Mouse (Mus musculus) erythroid progenitor cell, adult 5-6 weeks (primary cell): ENCODE measurements around the gene Celf2. TPM values are rescaled to one million over a fixed set of nuclear protein-coding genes. Genes with fewer than 3 reads are reported as not detected.

ENCODE experiments used
- ATAC-seq: replicated peaks from 2 replicates; pipeline ENCODE4 v1.8.0; 2016; ENCODE audit warnings: moderate number of reproducible peaks, mild to moderate bottlenecking, moderate TSS enrichment, inconsistent platforms; ENCODE audit not compliant: poor library complexity, low FRiP score, severe bottlenecking
- total RNA-seq, 2 experiments: library from RNA; stranded (forward) in 1 of 2; stranded (reverse) in 1 of 2; fragments of 150-400 nt in 1 of 2; fragments of 186-747, 209-891 nt in 1 of 2; gene quantifications; 2 replicates each; pipeline versions ENCODE4 v1.2.3 to v1.2.4; 2015 to 2017; ENCODE audit warnings: low replicate concordance in 2 of 2

The Celf2 gene
- total RNA-seq, 2 experiments from 2014 or later, result 12.0 to 24.7 TPM

DNA sequence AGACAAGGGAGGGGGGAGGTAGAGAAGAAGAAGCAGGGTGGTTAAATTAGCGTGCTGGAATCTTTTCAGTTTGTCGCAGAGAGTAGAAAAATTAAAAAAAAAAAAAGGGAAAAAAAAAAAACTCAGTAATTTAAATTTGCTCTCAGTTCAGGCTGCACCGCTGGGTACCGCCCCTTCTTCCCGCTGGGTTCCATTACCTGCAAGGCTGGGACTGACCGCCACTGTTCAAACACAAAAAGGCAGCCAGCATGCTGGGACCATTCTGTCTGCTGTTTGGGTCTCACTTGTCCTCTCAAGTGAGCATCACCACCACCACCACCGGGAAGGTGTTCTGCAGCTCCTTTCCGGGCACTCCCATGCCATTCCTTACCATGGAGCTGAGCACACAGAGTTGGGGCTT, 113.4 kb downstream of the Celf2 start:
- ATAC-seq, result no peak

DNA sequence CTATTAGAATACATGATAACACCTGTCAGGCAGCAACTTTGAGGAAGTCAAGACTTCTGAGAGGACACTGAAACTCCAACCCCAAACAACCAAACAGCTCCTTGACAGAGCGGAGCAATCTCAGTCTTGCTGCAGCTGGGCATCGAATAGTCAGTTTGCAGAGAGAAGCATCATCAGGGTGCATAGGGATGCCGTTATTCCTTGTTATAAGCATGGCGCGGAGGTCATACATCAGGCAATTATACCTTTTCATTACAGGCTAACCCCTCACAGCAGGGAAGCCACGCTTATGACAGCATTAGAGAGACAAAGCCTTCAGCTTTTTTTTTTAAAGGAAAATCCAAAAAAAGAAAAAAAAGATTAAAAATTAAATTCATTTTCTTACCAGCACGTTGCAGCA, 113.9 kb downstream of the Celf2 start:
- no peak for ATAC-seq

DNA sequence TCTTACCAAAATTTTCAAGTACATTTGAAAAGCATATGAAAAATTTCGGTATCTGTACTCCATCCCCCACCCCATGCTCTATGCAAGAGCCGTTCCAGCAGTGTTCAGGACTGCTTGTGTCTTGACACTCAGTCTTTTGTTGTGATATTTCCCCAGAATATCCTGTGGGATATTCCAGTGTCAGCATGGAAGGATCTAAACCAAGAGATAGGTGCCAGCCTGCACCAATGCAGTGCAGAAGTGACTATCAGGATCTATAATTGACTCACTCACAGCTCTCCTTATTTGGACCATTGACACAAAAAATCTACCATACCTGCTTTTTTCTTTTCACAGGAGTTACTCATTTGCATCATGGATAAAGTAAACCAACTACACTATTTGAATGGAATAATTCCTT, 116.9 kb downstream of the Celf2 start:
- ATAC-seq, result no peak

DNA sequence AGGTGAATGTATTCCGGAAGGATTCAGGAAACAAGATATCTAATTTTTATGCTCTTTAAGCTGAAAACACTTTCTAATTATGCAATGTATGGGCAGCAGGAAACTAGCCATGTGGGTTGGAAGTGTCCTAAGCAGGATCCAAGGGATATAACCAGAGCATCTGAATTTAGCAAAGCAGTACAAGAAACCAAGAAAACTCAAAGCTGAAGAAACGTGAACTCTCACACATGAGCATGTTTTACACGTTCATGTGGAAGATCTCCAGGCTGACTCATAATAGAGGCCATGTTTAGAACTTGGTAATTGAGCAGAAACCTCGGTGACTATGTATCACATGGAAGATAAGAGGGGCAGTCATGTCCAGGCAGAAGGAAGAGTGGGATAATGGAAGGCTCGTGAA, 120.1 kb downstream of the Celf2 start:
- no peak for ATAC-seq

DNA sequence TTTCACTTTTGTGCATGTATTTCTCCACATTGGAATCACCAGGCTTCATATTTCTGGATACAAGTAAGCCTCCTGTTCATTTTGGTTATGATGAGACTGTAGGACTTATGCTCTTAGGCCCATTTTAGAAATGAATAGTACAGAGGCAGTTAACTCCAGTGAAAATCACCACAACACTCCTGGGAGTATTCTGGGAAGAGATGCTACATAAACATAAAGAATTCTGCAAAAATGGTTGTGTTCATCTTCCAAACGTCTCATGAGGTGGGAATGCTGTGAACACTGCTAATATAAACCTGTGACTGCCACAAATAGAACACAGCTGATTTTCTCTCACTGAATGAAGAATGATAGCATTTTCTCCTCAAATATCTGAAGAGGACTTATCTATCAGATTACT, 130.6 kb downstream of the Celf2 start:
- no peak for ATAC-seq

DNA sequence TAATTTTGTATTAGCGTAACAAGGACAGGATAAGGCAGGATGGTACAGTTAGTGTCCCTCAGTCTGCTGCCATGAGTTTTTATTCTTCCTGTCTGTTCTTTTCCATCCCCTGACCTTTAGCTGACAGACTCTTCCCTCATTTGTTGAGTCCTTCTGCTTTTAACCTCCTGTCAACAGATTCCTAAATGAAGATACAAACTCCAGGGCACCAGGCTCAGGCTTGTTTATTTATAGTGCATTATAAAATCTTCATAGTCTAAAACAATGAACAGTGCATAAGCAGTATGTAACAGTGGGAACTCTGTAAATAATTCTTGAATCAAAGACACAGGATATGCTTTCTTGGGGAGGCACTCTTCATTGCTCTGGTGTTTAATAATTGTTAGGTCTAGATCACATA, 131.5 kb downstream of the Celf2 start:
- ATAC-seq, result no peak

DNA sequence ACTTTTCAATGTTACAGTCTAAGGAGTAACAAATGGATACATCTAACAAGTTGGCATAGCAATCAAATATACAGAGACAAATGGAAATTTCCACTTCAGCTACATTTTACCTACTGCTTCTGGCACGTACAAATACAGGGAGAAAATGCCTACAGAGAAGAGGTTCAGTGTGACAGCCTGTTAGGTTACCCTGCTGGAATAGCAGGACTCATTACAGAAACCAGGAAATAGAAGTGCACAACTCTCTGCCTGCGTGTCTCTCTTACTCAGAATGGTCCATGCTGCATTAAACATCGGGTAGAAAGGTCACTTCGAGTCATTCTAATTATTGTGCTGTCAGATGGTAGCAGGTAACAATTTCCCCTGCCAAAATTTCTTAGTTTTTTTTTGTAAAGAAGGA, 141.6 kb downstream of the Celf2 start:
- no peak for ATAC-seq

DNA sequence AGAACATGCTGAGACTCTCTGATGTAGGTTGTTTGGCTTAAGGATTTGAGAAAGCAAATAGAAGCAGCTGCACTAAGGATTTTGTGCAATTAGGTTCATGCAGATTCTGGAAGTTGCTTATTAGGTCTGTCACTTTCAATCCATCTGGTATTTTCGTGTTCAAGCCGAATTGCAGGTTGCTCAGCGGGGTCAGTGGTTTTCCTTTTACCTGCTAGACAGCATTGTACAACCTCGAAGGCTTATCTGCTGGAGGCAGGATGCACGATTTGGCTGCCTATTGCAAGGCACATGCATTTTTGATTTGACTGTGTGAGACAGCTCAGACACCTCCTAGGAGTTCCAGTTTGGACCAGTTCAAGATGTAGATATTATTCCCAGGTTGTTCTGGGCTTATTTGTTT, 149.8 kb downstream of the Celf2 start:
- ATAC-seq, result no peak

DNA sequence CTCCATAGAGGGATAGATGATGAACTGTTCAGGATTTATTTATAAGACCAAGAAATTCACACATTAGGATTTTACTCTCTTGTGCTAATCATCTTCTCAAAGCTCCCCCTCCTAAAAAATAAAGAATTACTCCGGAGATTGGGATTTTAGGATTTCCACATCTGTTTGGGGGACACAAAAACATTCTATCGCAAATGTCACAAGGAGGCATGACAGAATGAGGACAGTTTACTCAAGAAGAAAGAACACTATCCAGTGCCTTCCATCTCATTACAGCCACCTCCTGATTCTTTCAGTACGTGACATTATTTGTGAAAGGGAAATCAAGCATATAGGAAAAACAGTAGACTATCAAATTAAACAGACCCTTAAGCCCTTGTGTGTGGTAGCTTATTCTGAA, 150.5 kb downstream of the Celf2 start:
- ATAC-seq, result no peak

DNA sequence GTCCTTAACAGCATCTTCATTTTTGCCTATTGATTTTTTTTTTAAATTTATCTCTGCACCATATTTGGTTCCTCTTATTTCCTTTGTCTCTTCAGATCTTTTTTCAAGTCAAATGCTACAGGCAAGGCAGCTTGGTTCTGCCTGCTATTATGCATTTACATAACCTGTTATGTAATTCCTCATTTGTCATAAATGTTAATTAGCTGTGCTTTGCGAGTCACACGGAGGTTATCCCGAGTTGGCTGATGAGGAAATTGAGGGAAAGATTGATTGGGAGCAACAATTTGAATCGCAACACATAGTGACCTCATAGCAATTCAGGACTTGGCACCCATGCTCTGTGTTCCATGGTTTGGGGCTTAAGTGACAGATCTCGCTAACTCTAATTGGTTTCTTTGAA, 158.1 kb downstream of the Celf2 start:
- no peak for ATAC-seq

DNA sequence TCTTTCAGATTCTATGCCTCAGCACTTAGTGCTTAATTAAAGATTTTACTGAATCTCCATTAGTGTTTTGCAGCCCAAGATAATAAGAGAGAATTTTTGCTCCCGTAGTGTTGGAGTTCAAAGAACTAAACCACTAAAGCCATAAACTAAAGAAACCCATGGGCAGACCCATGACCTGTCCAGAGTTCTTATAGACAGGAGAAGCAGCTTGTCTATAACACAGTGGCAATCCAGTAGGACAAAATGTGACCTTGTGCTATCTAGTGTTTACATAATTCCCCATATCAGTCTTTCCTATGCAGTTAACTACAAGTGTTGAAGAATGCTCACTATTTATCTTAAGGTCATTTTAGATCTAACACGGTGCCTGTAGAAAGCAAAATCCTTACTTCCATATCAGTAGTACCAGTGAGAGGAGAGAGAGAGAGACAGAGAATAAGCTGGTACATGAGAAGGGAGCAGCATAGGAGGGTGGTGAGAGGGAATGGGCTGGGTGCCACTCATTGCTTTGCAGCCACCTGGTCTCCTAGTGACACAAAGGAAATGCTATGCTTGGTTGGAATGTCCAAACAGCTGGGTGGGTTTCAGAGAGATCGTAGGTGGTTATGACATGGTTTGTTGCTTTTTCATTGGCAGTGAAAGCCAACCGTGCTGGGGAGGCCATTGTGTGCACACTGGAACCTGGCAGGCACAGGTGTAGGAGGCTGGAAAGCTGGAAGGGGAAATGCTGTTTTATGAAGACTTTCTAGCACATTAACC, 162.5 kb downstream of the Celf2 start:
- no peak for ATAC-seq

DNA sequence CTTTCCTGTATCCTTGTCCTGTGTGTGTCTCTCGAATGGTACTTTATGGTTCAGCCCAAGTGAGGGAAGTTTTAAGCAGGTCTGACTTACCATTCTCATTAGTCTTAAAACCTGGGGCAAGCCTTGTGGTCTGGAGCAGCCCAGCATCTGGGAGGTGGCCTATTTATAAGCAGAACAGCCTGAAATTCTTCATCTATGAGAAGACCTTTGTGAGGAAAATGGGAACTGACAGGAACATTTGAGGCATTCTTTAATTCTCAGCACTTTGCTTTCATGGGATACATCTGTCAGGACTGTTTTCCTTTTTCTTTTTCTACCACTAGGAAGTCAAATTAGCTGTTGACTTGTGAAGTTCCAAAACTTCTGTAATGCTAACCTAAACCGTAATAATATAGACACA, 164.4 kb downstream of the Celf2 start:
- no peak for ATAC-seq

DNA sequence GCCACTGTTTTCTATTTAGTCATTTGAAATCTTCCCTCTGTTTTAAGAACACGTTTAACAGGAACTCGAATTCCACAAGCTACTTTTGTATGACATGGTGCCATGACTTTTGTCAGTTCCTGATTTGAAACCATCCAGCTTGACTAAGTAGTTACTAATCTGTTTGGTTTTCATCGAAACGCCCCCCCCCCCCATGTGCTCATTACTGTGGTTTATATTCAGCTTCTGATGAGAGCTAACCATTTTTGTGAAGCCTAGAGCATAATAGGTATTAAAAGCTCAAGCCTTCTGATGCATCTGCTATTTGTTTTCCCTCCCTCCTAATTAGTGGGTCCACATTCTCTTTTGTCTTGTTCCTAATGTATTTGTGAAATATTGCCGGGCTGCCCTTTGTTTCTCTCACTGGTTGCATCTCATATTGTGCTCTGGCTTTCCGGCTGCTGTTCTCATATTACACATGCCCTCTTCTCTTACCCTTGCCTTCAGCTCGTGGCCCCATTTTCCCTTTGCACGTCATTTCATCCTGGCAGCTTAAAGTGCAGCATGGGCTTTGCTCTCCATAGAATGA, 166.4 kb downstream of the Celf2 start:
- ATAC-seq, result no peak

DNA sequence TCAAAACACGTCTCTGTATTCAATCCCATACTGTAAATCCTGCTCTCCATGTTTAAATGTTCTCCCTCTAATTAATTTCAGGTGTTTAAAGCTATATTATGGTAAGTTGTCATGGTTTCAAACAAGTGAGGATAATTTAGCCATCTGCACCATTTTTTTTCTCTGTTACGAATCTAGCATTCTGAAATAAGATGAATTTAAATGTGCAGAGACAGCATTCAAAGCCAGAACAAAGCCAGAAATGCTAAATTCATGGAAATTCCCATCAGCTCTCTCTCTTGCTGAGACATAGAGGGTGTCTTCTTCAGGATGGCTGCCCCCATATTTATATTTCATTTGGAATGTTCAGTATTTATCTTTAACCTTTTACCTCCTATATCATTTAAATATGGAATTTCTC, 174.5 kb downstream of the Celf2 start:
- no peak for ATAC-seq

DNA sequence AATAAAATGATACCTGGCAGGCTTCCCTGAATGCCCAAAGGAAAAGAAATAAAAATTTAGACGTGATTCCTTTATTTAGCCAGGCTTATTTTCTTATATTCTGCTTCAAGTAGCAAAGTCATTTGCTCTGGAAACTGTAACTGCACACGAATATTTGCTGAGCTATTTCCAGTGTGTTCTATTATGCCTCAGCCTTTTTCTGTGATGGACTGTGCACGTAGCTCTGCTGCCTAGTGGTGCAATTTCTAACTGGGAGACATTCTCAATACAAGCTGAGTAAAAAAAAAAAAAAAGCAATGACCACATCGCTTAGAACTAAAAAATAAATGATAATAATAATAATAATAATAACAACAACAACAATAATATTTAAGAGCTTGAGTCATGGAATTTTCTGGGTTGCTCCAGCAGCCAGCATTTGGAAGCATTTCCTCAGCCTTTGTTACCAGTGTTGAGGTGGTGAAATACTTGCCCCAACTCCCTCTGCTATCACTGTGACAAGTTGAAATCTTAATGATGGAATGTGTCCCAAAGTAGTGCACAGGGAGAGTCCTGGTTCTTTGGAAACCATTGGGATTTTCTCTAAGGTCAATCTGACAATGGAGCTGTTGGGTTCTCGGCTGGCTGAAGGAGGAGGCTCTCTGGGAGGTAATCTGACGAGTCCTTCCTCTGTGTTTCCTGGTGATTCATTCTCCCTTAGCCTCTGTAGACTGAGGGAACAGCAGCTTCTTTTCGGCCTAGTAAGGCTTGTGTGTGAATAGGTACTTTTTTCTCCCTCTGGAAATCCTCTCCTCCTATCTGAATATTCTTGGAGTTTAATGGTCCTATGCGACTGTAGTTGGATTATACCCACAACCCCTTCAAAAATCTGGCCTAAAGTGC, 181.1 kb downstream of the Celf2 start:
- no peak for ATAC-seq

DNA sequence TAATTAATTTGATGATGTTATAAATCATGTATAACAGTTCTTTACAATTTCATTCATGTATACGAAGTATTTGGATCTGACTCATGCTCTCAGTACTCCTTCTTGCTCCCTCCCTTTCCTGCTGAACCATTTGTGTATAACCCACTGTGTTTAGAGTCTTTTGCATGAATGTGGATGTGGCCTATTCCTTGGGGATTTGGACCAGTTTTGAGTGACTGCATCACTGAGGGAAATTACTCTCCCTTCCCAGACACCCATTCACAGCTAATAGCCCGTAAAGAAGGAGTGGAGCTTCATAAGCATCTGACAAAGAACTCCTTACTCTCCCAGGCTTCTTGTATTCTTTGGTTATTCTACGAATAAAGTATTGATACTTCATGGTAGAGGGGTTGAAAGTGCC, 189.6 kb downstream of the Celf2 start:
- no peak for ATAC-seq

DNA sequence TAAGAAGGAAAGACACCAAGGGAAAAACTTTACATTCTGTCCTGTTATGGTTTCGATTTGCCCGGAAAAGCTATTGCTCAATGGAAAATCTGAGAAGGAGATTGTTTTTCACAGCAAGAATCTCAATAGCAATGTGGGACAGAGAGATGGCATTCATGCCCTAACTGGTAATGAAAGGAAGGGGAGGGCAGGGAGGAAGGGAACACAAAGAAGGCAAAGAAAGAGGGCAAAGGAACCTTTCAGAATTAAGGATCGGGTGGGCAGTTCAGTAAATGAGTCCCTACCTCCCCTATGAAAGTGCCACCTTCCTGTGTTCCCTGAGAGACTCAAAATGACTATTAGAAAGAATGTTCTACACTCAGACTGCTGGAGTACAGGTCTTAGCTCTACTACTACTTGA, 197.6 kb downstream of the Celf2 start:
- no peak for ATAC-seq

DNA sequence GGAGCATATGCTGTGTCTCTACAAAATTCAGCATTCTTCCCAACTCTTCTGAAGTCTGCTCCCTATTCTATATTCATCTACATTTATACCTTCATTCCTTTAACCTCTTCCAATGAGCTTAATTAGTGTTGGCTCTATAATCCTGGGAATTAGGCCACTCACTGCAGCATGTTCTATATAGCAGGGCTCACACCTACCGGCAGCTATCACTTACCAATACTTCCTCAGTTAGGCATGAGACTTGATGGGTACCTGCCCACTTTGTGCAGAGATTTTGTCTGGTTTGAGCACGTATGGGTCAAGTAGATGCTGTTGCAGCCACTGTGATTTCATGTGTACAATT, 198.6 kb downstream of the Celf2 start:
- no peak for ATAC-seq

DNA sequence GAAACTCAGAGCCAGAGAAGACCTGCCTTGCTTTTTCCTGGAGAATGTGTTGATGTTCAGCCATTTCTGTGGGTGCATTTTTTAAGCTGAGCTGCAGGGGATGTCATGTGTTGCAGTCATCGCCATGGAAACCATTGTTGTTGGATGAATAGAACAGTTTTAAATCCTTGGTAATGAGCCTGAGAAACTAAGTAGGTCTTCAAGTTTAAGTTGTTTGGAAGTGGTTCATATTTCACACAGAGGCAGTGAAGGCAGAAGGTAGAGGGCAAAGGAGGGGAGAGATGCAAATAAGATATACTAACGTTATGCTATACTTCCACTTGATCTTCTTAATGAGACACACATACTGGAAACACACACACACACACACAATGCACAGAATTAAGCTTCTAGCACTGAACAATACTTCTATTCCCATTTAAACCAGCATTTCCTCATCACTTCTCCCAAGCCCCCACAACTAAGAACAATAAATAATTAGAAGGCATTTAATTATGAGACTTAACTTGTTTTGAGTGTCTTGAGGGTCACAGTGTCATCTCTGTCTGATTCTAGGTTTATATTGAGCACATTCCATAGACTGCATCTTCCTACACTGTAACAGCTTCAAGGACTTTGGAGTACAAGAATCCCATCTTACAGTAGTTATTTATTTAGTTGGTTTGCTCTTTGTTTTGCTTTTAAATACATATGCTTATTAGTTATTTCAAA, 199.1 kb downstream of the Celf2 start:
- no peak for ATAC-seq

DNA sequence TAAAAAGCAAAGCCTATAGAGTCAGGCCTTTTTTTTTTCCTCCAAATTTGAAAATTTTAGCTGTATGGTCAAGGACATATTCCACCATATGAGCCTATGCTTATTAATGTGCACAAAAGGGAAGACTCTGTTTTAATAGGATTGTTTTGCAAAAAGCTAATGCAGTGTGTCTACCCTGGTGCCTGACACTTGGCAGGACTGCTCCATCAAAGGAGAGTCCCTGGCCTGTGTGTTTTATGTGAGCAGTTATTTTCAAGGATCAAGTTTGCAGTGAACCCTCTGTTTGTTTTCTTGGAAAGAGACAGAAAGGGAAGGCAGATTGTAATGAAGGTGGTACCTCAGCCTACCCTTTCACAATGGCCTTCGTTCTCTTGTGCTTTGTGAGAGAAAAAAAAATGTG, 200.0 kb downstream of the Celf2 start:
- ATAC-seq, result no peak

DNA sequence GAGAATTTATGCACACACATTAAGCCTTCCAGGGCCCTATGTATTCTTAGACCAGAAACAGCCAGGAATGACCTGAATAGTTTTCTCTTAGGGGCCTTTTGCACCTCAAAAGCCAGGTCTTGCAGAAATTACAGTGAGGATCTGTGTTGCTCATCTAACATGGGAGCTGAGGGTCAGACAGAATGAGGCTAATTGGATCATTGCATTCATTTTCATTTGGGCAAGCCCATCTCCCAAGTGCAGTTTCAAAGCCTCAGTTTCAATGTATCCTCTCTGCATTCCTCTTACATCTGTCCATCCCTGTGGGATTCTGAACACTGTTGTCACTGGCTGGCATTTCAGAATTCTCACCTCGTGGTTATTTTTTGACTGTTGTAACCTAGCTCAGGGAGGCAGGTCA, 200.6 kb downstream of the Celf2 start:
- ATAC-seq, result no peak
